Mouse (Mus musculus) cortical plate, adult 2 months (tissue): Measurements from ENCODE around the gene Pard3b. TPM values are rescaled to one million over a fixed set of nuclear protein-coding genes. Genes with fewer than 3 reads are reported as not detected.

Source experiments
- H3K27ac ChIP-seq: fragments of 200-500 bp; 2 replicates; pipeline ENCODE4 v1.5.1; 2012; ENCODE audit warnings: low read length, control low read depth, inconsistent platforms; ENCODE audit not compliant: insufficient read depth
- H3K4me1 ChIP-seq: fragments of 200-500 bp; 2 replicates; pipeline ENCODE4 v1.6.1; 2011; ENCODE audit warnings: low read length; ENCODE audit not compliant: control insufficient read depth, insufficient read depth
- H3K4me3 ChIP-seq: fragments of 200-500 bp; 2 replicates; pipeline ENCODE4 v1.5.1; 2011; ENCODE audit warnings: mild to moderate bottlenecking, low read length, control low read depth; ENCODE audit not compliant: insufficient read depth
- CTCF ChIP-seq: fragments of 200-500 bp; IDR thresholded peaks from 2 replicates; pipeline ENCODE4 v1.5.1; 2011; ENCODE audit warnings: mild to moderate bottlenecking, control low read depth, low read length; ENCODE audit not compliant: insufficient read depth; ENCODE audit errors: extremely low read depth
- POLR2A ChIP-seq: fragments of 200-500 bp; IDR thresholded peaks from 2 replicates; pipeline ENCODE4 v1.6.1; 2011; ENCODE audit warnings: mild to moderate bottlenecking, low read length, control low read depth; ENCODE audit not compliant: insufficient read depth; ENCODE audit errors: extremely low read depth
- polyA plus RNA-seq: library from polyadenylated mRNA; depleted of rRNA; stranded (reverse); fragments of >200 nt; gene quantifications from 2 replicates; pipeline ENCODE4 v1.2.3, GENCODE M21; 2012

Gene Pard3b
- polyA plus RNA-seq, 1 experiment = 1.3 TPM

DNA sequence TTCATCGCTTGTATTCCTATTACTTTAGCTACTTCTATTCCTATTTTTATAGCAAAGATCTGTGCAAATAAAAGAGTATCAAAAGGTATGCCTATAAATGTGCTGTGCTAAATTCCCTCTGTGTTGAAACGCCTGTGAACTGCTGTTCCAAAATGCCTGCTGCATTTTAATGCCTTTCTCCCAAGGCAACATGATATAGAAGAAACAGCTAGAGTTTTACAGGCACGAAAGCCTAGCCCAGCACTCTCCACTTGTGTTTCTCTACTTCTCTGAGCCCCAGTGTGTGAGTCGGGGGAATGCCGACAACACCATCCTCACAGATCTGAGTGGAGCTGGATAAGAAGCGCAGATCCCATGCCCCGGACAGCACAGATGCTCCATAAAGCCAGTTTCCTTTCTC is 889.2 kb downstream of the Pard3b start:
- Histone ChIP-seq H3K4me3 (no peak overlapping the region), H3K4me1 (no peaks in the 10 kb centered on the region), H3K27ac (no peak overlapping the region)
- no peak for TF ChIP-seq POLR2A
- no peak for TF ChIP-seq CTCF

DNA sequence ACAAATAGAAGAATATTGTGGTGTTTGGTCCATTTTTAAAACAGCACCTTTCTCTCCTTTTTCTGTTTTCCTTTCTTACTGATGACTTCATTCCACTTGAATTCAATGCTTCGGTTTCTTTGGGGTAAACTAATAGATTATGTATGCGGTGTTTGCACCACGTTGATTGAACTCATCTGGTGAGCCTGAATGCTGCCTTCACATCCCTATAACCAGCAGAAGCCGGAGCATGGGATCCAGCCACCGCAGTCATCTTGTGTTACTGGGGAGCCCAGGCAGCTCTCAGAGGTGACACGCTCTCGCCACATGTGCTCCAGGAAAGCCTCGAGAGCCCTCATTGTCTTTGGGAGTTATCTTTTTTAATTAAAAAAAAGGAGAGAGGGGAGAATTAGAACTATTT is 891.3 kb downstream of the Pard3b start:
- no peak overlapping the region for H3K4me3 ChIP-seq
- no peaks in the 10 kb centered on the region for H3K4me1 ChIP-seq
- no peak for TF ChIP-seq CTCF
- no peak for TF ChIP-seq POLR2A

DNA sequence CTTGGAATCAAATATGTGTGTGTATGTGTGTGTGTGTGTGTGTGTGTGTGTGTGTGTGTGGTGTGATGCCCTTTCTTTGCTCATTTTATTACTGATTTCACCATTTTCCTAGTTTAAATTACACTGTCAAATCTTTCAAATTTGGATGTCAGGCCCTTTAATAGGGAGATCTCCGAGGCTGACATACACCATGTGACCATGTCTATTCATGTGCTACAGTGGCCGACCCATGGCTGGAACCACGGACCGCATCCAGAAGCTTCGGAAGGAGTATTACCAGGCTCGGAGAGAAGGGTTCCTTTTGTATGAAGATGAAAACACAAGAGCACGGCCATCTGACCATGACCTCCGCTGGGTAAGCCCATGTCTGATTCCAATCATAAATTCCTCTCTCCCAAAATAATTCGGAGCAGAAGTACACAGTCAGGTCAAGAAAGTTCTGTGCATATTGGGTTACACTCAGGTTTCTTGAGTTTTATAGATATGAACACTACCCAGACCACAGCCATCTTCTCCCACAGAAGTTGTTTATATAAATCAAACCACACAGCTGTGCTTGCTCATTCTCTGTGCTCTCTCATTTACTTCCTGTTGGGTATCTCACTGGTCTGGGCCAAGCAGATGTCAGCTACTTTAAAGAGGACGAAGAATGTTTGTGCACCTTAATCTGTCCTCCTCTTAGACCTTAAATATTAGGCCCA is 894.0 kb downstream of the Pard3b start:
- H3K27ac ChIP-seq = no peak overlapping the region
- no peak for TF ChIP-seq CTCF
- TF ChIP-seq POLR2A = no peak
- H3K4me3 ChIP-seq = no peak overlapping the region
- H3K4me1 ChIP-seq = no peaks in the 10 kb centered on the region

More for the DNA sequence above, 891.3 kb downstream of the Pard3b start:
- H3K27ac ChIP-seq = no peak overlapping the region

DNA sequence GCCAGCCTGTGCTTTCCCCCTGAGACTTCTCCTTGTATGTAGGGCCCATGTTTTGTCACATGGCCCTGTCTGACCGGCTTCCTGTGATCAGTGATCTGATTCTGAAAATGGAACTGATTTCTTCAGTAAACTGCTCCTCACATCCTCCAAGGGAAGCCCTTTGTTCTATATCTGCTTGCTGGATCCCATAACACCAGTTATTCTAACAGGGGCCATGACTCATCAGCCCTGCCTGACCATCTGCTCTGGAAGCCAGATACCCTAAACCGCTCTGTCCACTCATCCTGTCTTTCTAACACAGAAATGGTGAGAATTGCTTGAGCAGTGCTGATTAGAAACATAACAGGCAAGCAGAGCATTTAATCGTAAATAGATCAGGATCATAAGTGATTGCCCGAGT is 910.3 kb downstream of the Pard3b start:
- no peaks in the 10 kb centered on the region for H3K4me1 ChIP-seq
- no peak overlapping the region for H3K27ac ChIP-seq
- no peak for TF ChIP-seq POLR2A
- TF ChIP-seq CTCF = no peak
- no peak overlapping the region for H3K4me3 ChIP-seq

DNA sequence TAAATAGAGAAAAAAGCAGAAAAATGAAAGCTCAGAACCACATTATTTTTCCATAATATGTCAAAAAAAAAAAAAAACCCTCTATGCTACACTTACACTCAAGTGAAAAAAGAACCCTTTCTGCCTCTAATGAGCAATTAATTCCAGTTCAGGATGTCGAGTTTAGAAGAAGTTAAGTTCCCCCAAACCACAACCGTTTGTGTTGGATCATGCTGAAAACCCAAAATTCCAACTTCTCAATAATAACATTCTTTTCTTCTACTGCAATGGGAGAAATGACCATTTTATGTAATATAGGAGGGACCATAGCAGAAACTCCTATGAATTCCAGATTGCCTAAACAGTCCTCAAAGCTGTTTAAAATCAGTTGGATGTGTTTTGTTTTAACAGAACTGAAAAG is 911.9 kb downstream of the Pard3b start:
- no peak for TF ChIP-seq CTCF
- no peak for TF ChIP-seq POLR2A
- Histone ChIP-seq H3K4me3 (no peak overlapping the region), H3K27ac (no peak overlapping the region), H3K4me1 (no peaks in the 10 kb centered on the region)

DNA sequence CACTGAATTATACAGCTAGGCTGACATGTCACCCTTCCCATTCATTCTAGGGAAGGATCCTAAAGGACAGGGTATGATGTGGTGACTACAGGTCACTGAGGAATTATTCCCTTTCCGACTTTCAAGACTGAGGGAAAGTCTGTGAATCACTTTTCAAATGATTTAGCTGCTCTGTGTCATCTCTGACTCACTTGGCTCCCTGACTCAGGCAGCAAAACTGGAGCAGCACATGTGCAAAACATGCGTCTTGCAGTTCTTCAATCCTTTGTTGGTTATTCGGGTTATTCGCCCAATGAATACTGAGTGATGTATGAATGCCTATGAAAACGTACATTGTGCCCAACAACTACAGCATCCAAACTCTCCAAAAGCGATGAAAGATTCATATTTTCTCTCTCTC is 912.9 kb downstream of the Pard3b start:
- no peak overlapping the region for H3K27ac ChIP-seq
- H3K4me1 ChIP-seq = no peaks in the 10 kb centered on the region
- TF ChIP-seq POLR2A (no peak), CTCF (no peak)
- H3K4me3 ChIP-seq = no peak overlapping the region

DNA sequence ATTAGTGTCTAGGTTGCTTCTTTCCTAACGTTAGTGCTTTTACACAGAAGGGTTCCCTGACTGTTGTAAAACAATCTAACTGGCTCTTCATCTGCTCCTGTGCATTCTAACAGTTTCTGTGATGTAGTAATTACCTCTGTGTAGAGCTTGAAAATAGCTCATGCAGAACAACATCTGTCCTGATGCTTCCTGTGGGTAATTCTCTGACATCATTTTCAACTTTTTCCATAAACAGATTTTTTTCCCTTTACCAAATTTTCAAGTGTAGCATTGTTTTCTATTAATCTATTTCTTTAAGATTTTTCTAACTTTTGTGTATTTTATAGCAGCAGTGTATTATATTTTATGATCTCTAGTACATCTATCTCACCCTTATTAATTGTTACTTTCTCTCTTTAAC is 917.2 kb downstream of the Pard3b start:
- Histone ChIP-seq H3K4me3 (no peak overlapping the region), H3K4me1 (no peaks in the 10 kb centered on the region), H3K27ac (no peak overlapping the region)
- no peak for TF ChIP-seq CTCF
- TF ChIP-seq POLR2A = no peak

DNA sequence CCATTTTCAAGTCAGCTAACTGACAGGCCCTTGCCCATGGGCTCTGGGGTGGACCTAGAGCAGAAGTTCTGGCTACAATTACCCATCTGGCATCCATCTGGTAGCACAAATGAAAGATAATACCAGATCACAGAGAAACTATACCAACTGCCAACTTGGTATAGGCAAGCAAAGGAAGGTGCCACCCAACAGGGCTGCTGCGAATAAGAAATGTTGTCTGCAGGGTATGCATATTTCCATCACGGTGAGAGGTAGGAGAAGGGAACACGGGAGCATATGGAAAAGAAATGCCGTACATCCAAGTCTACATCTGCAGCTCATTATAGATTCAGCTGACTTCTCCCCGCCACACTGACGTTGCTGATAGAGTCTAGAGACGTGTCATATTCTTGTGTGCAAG is 924.4 kb downstream of the Pard3b start:
- no peak overlapping the region for H3K4me3 ChIP-seq
- H3K27ac ChIP-seq = no peak overlapping the region
- H3K4me1 ChIP-seq = no peaks in the 10 kb centered on the region; the same call in 1 of the 2 replicates
- no peak for TF ChIP-seq POLR2A
- TF ChIP-seq CTCF = no peak

DNA sequence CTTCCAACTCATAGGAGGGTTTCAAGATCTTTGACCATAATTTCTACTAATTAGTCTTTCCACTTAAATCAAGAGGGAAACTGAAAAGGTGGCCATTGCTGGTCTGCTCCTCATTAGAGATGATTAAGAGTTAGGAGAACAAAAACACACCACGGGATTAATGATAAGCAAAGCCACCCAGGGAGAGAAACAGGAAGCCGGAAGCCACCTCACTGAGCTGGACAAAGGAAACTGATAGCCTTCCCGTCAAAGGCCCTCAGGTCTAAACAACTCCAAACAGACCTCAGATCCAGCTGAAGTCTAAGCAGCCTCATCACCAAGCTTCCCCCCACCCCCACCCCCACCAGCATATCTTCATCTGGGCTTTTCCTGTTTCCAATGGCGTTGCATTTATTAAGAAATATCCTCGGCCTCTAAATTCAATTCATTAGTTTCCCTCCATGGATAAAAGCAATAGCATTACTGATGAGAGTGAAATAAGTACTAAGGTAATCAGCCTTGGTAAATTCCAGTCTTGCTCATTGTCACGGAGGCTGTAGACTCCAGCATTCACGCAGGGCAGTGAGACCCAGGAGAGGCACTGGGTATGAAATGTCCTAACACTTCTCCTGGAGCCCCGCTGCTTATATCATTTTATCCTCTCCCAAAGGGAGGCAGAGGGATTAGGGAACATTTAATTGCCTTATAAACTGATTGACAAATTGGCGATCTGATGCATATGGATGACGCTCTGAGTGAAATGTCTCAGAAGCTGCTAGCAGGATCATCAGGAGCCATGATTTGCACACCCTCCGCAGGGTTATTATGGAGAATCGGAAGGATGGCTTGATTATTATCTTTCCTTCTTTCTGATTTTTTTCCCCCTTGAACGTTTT is 925.9 kb downstream of the Pard3b start:
- Histone ChIP-seq H3K4me3 (no peak overlapping the region), H3K27ac (no peak overlapping the region), H3K4me1 (no peaks in the 10 kb centered on the region; the same call in 1 of the 2 replicates)
- TF ChIP-seq POLR2A (no peak), CTCF (no peak)
